Mouse (Mus musculus): Measurements from ENCODE around the gene Neurl1a.
A peak's percentile ranks its signal among the peaks of the same experiment; 100 is the strongest.
"Not testable (repeated sequence)": the region's sequence is repeated elsewhere in the genome, so short reads cannot be mapped to it uniquely, and the experiment has no call there.

Gene Neurl1a

GRCm38 (mm10) chr19:47178431-47179271, at the start of gene Neurl1a:
Gene Neurl1a, plus strand, starts transcription at chr19:47178820.
- peak; percentile 64 for DNase-seq

GRCm38 (mm10) chr19:47128835-47129234, 49.8 kb upstream of the Neurl1a start:
- DNase-seq: no peak

GRCm38 (mm10) chr19:47130551-47131125, 48.0 kb upstream of the Neurl1a start:
- no peak for DNase-seq

GRCm38 (mm10) chr19:47133161-47133560, 45.5 kb upstream of the Neurl1a start:
- DNase-seq: no peak

- no peak for DNase-seq
Observed at GRCm38 (mm10) chr19:47135568-47135967, 43.1 kb upstream of the Neurl1a start.

GRCm38 (mm10) chr19:47136170-47136569, 42.5 kb upstream of the Neurl1a start:
- DNase-seq: no peak

- DNase-seq: peak; percentile 54
Observed at GRCm38 (mm10) chr19:47137051-47137581, 41.5 kb upstream of the Neurl1a start.

- peak; percentile 74 for DNase-seq
Observed at GRCm38 (mm10) chr19:47137771-47138421, 40.7 kb upstream of the Neurl1a start, which contains the start of gene Calhm2. Gene Calhm2, minus strand, starts transcription at chr19:47138294.

GRCm38 (mm10) chr19:47139611-47140010, 39.0 kb upstream of the Neurl1a start:
- DNase-seq: not testable (repeated sequence)

GRCm38 (mm10) chr19:47142438-47142837, 36.2 kb upstream of the Neurl1a start:
- DNase-seq: no peak

GRCm38 (mm10) chr19:47144154-47144553, 34.5 kb upstream of the Neurl1a start, which contains the start of gene Calhm1:
Gene Calhm1, minus strand, starts transcription at chr19:47144254.
- DNase-seq: no peak

- DNase-seq: no peak
Observed at GRCm38 (mm10) chr19:47148267-47148847, 30.3 kb upstream of the Neurl1a start.

GRCm38 (mm10) chr19:47149854-47150253, 28.8 kb upstream of the Neurl1a start:
- no peak for DNase-seq

GRCm38 (mm10) chr19:47151332-47152061, 27.1 kb upstream of the Neurl1a start:
- no peak for DNase-seq

- no peak for DNase-seq
Observed at GRCm38 (mm10) chr19:47152062-47152369, 26.6 kb upstream of the Neurl1a start.

- DNase-seq: no peak
Observed at GRCm38 (mm10) chr19:47153767-47154166, 24.9 kb upstream of the Neurl1a start.

GRCm38 (mm10) chr19:47157664-47158063, 21.0 kb upstream of the Neurl1a start, which contains the start of gene Calhm3:
Gene Calhm3, minus strand, starts transcription at chr19:47157764.
- no peak for DNase-seq

- DNase-seq: no peak
Observed at GRCm38 (mm10) chr19:47161669-47162068, 17.0 kb upstream of the Neurl1a start.

- DNase-seq: no peak
Observed at GRCm38 (mm10) chr19:47163176-47163744, 15.4 kb upstream of the Neurl1a start.

GRCm38 (mm10) chr19:47166758-47167157, 11.9 kb upstream of the Neurl1a start:
- no peak for DNase-seq

GRCm38 (mm10) chr19:47167617-47168214, 10.9 kb upstream of the Neurl1a start:
- DNase-seq: no peak

- peak; percentile 36 for DNase-seq
Observed at GRCm38 (mm10) chr19:47168223-47168622, 10.4 kb upstream of the Neurl1a start.
